Mouse (Mus musculus): ENCODE results near the gene Gsap.

- TF ChIP-seq CTCF (IDR thresholded peaks at IDR 0.05; ENCODE audit: low read depth, low read length) (no peak), POLR2A (IDR thresholded peaks at IDR 0.05; ENCODE audit: extremely low read depth, insufficient read depth, low read length) (no peak)
These were observed 71.8 kb downstream of the Gsap start for GRCm38 (mm10) chr5:21257806-21258205.

Measured in liver, adult 2 months (tissue).